Mouse (Mus musculus): ENCODE data around the gene Fat3. TPM values are rescaled to one million over a fixed set of nuclear protein-coding genes. Genes with fewer than 3 reads are reported as not detected.

Fat3 gene
- polyA plus RNA-seq, 1 experiment from 2014 or later: 10.2 TPM

DNA sequence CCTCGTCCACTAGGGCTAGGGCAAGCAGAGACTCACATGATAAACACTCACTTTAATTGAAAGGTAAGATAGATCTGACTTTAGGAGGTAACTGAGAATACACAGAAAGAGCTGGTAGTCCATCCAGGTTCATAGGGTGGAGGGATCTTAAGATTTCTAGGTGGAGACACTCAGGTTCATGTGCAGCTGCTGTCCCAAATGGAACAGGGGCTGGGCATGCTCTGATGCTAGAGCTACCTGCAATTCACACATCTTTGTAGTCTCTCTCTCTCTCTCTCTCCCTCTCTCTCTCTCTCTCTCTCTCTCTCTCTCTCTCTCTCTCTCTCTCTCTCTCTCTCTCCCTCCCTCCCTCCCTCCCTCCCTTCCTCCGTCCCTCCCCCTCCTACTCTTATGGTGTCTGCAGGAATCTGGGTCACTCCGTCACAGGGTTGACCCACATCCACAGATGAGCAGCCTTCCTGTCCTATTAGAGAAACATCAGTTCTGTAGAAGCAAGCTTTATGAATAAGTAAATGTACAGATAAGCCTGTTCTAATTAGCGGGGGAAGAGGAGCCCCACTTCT lies 148.5 kb downstream of the Fat3 start:
- Histone ChIP-seq H3K9ac (replicated peaks) (no peak overlapping the region), H3K4me1 (peaks cover 14% of the 10 kb centered on the region), H3K9me3 (replicated peaks) (no peaks in the 10 kb centered on the region), H3K27ac (replicated peaks) (peak overlapping the region; percentile 33; the same call in 1 of the 2 replicates), H3K27me3 (replicated peaks) (no peaks in the 10 kb centered on the region), H3K4me2 (no peak overlapping the region), H3K36me3 (no peaks in the 10 kb centered on the region), H3K4me3 (replicated peaks) (no peak overlapping the region)
- ATAC-seq (ENCODE audit: low FRiP score): peak; percentile 66; the same call in 1 of the 2 replicates
- 36% methylated on average over 4 of the region's 4 CpGs for WGBS

DNA sequence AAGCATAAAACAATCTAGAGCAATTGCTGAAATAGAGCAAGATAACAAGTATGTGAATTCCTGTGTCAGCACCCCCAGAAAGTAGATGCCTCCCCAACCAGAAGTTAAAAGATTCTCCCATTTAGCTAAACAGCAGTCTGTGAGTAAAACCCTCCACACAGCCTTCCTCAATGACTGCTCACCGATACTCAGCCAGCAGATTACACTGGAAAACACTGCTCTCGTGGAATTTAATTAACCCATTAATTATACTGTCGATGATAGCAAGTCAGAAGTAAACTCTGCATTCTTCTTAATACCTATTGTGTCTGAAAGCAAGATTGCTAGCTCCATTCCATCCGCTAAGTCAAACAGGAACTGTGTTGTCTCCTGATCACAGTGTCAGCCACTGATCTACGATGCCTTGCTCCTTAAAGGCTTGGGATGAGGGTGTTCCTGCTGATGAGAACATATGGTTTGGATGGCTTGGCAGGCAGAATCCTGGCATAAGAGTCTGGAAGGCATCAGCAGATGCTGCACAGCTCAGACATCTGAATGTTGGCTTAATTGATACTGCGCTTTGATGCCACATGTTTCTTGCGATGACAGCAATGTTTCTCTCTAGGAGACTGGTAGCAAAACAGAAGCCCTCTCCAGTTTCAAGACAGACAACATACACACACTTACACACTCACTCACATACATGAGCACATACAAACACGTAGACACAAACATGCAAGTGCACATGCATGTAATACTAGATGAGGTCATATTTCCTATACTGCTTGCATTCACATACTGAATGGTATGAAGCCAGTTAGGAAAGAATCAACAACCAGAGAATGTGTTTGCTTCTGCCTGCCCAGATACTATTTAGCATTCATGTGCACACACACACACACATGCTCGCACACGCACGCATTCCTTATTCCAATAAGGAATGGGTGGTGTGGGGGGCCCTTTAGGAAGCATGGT lies 155.9 kb downstream of the Fat3 start:
- no peak overlapping the region for H3K9ac ChIP-seq (replicated peaks)
- ATAC-seq (ENCODE audit: low FRiP score): peak; percentile 79
- H3K27ac ChIP-seq (replicated peaks): peak overlapping the region; percentile 51; the same call in 1 of the 2 replicates
- no peaks in the 10 kb centered on the region for H3K9me3 ChIP-seq (replicated peaks)
- 41% methylated on average over 11 of the region's 11 CpGs for WGBS
- H3K36me3 ChIP-seq: no peaks in the 10 kb centered on the region
- no peak overlapping the region for H3K4me3 ChIP-seq (replicated peaks)
- peaks cover 25% of the 10 kb centered on the region for H3K4me1 ChIP-seq
- H3K27me3 ChIP-seq (replicated peaks): no peaks in the 10 kb centered on the region
- H3K4me2 ChIP-seq: peak overlapping the region; percentile 11; the same call in 1 of the 2 replicates

- WGBS: 71% methylated on average over 2 of the region's 2 CpGs
- no peak overlapping the region for H3K4me3 ChIP-seq (replicated peaks)
- H3K27me3 ChIP-seq (replicated peaks): no peaks in the 10 kb centered on the region
- no peaks in the 10 kb centered on the region for H3K36me3 ChIP-seq
- H3K9ac ChIP-seq (replicated peaks): no peak overlapping the region
- no peak overlapping the region for H3K27ac ChIP-seq (replicated peaks)
- H3K4me2 ChIP-seq: no peak overlapping the region
- no peak for ATAC-seq (ENCODE audit: low FRiP score)
- no peaks in the 10 kb centered on the region for H3K9me3 ChIP-seq (replicated peaks)
- peaks cover 25% of the 10 kb centered on the region for H3K4me1 ChIP-seq
These were observed 157.9 kb downstream of the Fat3 start for GRCm38 (mm10) chr9:16343191-16343590.

DNA sequence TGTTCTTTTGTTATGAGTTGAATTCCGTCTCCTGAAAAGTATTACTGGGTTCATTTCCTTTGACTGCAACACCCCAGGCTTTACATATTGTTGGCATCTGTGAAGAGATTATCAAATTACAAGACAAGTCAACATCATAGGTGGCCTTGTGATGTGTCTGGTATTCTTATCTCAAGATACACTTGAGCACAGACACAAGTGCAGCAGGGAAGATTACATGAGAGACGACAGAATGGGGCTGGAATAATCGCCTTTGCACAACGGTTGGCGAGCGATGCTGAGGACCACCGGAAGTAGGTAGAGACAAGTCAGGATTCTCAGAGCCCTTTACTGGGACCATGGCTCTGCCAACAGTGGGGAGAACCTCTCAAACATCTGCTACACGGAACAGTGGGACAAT lies 158.5 kb downstream of the Fat3 start:
- 85% methylated on average over 8 of the region's 8 CpGs for WGBS
- Histone ChIP-seq H3K4me2 (no peak overlapping the region), H3K9ac (replicated peaks) (no peak overlapping the region), H3K27ac (replicated peaks) (no peak overlapping the region), H3K4me1 (peaks cover 25% of the 10 kb centered on the region), H3K36me3 (no peaks in the 10 kb centered on the region), H3K9me3 (replicated peaks) (no peaks in the 10 kb centered on the region), H3K4me3 (replicated peaks) (no peak overlapping the region), H3K27me3 (replicated peaks) (no peaks in the 10 kb centered on the region)
- no peak for ATAC-seq (ENCODE audit: low FRiP score)

DNA sequence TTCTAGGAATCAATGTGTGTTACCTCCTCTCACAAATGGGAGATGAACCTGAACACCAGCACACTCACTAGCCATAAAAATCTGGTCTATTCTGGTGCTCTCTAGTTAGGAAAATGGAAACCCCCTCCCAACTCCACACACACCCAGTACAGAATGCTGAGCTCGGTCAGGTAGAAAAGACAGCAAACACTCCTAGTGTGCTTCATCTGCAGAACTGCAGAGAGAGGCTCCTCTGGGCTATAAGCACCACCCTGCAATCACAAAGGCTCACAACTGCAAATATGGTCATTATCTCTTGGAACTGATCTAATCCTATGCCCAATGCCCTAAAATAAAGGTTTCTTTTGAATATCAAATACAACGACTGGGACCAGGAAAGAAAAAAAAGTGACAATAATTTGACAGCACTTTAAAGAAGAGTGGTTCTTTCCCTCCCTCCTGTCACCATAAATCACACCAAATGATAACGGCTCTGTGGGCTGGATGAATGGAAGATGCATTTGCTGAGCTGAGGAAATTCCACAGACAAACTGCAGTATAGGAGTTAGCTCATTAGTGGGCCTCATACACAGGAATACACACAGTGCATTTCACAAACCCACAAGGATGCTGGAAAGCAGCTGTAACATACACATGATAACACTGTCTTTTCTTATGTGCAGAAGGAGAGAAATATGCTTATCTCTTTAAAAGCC lies 170.6 kb downstream of the Fat3 start:
- H3K36me3 ChIP-seq: no peaks in the 10 kb centered on the region
- H3K9me3 ChIP-seq (replicated peaks): no peaks in the 10 kb centered on the region
- H3K27me3 ChIP-seq (replicated peaks): no peaks in the 10 kb centered on the region
- WGBS: 18% methylated on average over 3 of the region's 3 CpGs
- no peak overlapping the region for H3K4me2 ChIP-seq
- H3K4me3 ChIP-seq (replicated peaks): no peak overlapping the region
- H3K4me1 ChIP-seq: no peaks in the 10 kb centered on the region
- peak; percentile 58 for ATAC-seq (ENCODE audit: low FRiP score)
- no peak overlapping the region for H3K9ac ChIP-seq (replicated peaks)
- H3K27ac ChIP-seq (replicated peaks): no peak overlapping the region

DNA sequence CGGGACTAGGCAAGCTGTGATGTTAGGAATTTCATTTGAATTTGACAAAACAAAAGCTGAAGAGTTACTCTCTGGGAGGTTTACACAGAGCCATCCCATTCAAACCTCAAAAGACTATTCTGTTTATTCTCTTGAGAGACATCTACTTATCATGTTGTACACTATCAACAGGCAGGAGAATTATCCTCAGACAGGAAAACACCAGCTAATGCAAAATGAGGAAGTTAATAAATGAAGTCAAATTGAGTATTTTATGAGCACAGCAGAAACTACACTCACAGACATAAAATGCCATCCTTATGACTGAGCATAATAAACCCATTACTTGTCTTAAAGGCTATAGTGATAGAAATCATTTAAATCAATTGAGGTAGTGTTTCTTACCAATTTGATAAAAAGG lies 182.1 kb downstream of the Fat3 start:
- Histone ChIP-seq H3K9ac (replicated peaks) (no peak overlapping the region), H3K4me3 (replicated peaks) (no peak overlapping the region), H3K27ac (replicated peaks) (no peak overlapping the region), H3K4me2 (no peak overlapping the region), H3K27me3 (replicated peaks) (no peaks in the 10 kb centered on the region), H3K4me1 (no peaks in the 10 kb centered on the region), H3K36me3 (no peaks in the 10 kb centered on the region), H3K9me3 (replicated peaks) (no peaks in the 10 kb centered on the region)
- ATAC-seq (ENCODE audit: low FRiP score): no peak
- 59% methylated on average over 1 of the region's 1 CpGs for WGBS

DNA sequence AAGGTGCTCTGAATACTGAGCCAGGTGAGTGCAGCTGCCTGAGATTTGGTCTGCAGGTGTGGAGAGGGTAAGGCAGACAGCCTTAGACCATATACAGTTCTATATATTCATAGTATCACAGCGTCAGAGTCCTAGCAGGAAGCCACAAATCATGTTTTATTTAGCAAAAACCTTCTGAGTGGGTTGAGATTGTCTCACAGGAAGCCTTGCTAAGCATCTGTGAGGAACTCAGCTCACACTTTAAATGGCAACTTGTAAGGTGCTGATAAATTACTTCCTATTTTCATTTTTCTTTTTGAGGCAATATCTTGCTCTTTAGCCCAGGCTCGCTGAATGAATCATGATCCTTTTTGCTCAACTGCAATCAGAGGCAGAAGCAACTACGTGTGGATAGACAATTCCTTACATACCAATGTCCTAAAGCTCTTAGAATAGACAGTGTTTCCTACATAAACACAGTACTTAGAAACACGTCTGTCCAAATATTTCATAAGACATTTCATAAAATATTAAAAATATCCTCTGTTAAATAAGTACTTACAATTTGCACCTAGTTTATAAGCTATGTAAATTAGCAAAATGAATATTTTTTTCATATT lies 188.4 kb downstream of the Fat3 start:
- H3K27ac ChIP-seq (replicated peaks): no peak overlapping the region

DNA sequence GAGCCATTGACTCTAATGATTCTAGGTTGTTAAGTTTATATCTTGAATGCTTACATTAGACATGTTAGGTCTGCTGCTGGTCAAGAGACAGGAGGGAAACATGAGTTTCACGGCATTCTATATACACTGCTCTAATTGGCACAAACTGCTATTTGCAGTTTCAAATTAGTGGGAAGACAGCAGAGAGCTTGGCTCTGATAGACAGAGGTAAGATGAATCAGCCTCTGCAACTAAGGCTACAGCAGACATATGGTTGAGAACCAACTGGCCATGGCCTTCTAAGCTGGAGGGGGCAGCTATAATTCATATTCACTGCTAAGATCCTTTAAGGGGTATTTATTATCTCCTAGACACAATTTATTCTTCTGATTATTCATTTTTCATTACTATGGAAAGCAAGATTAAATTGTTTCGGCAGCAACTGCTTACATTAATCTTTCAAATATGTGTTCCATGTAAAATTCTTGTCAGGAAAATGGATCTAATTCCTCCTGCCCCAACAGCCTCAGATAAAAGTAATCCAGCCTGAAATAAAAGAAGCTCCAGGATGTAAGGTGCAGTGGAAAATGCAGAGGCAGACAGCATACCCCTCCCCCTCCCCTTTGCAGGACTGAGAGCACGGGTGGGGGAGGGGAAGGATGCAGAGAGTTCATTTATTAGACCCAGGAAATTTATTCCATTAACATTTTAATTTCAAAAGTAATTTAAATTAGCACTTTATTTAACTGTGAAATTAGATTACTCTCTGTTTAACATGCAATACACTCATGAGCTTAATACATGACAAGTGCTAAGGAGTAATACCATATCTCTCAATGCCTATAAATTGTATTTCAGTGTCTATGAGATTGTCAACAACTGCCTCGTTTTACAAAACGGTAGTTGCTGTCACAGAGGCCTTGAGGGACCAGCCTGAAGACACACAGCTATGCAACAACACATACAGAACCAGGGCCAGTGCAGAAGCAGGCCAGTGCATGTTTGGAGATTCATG lies 189.9 kb downstream of the Fat3 start:
- Histone ChIP-seq H3K9ac (replicated peaks) (no peak overlapping the region), H3K4me3 (replicated peaks) (no peak overlapping the region), H3K4me1 (peaks cover 25% of the 10 kb centered on the region), H3K4me2 (no peak overlapping the region), H3K36me3 (no peaks in the 10 kb centered on the region), H3K27ac (replicated peaks) (no peak overlapping the region), H3K9me3 (replicated peaks) (no peaks in the 10 kb centered on the region), H3K27me3 (replicated peaks) (no peaks in the 10 kb centered on the region)
- ATAC-seq (ENCODE audit: low FRiP score): peak; percentile 43; the same call in 1 of the 2 replicates
- WGBS: 26% methylated on average over 5 of the region's 5 CpGs

More for the DNA sequence above, 188.4 kb downstream of the Fat3 start:
- Histone ChIP-seq H3K4me1 (peaks cover 25% of the 10 kb centered on the region), H3K4me2 (no peak overlapping the region), H3K9me3 (replicated peaks) (no peaks in the 10 kb centered on the region), H3K4me3 (replicated peaks) (no peak overlapping the region), H3K27me3 (replicated peaks) (no peaks in the 10 kb centered on the region), H3K9ac (replicated peaks) (no peak overlapping the region), H3K36me3 (no peaks in the 10 kb centered on the region)
- no peak for ATAC-seq (ENCODE audit: low FRiP score)
- 67% methylated on average over 4 of the region's 4 CpGs for whole genome bisulfite sequencing

DNA sequence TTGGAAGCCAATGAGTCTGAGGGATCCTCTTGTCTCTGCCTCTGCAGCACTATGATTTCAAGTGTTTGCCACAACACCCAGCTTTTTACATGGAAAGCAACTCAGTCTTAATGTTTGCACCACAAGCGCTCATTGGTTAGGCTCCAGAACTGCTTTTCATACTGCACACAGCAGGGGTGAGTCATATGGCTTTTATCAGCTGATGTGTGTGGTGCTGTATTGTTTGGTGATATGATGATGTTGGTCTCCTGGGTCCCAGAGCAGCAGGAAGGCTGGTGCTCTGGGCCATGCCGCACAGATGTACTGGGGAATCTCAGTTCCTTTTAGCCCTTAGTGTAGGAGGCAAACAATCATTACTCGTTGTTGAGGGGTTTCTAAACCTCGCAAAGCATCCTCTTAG lies 190.8 kb downstream of the Fat3 start:
- Histone ChIP-seq H3K9me3 (replicated peaks) (no peaks in the 10 kb centered on the region), H3K27ac (replicated peaks) (no peak overlapping the region), H3K4me2 (no peak overlapping the region), H3K4me3 (replicated peaks) (no peak overlapping the region), H3K9ac (replicated peaks) (no peak overlapping the region), H3K4me1 (peaks cover 32% of the 10 kb centered on the region), H3K27me3 (replicated peaks) (no peaks in the 10 kb centered on the region), H3K36me3 (no peaks in the 10 kb centered on the region)
- 53% methylated on average over 4 of the region's 4 CpGs for WGBS
- ATAC-seq (ENCODE audit: low FRiP score): no peak

DNA sequence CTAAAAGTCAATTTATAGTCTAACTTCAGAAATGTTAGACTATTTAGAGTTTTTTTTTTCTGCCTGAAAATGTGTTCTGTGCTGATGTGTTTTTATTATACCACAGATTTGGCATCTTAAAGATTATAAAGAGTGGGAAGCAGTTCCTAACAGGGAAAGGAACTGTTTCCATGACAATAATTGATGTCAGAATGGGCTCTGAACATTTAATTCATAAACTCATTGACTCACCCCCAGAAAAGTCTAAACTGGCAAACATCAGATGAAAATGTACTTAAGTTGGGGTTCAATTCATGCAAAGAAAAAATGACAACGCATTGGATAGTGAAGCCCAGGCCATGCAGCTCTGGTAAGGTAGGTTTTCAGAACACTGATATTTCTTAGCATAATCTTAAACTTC lies 193.3 kb downstream of the Fat3 start:
- Histone ChIP-seq H3K4me3 (replicated peaks) (no peak overlapping the region), H3K27me3 (replicated peaks) (no peaks in the 10 kb centered on the region), H3K27ac (replicated peaks) (no peak overlapping the region), H3K4me2 (no peak overlapping the region), H3K9me3 (replicated peaks) (no peaks in the 10 kb centered on the region), H3K36me3 (no peaks in the 10 kb centered on the region), H3K9ac (replicated peaks) (no peak overlapping the region), H3K4me1 (peaks cover 38% of the 10 kb centered on the region)
- no peak for ATAC-seq (ENCODE audit: low FRiP score)
- WGBS: 98% methylated on average over 1 of the region's 1 CpGs

Measured in neural tube, embryonic 15.5 days (tissue).